Mouse (Mus musculus) intestine, postnatal 0 days (tissue): ENCODE measurements at regions not wholly inside any gene's neighbourhood (a gene's known extent, or its start where the extent isn't known, plus 50 kb on each side); places are given as distances from the start of the nearest gene placed in this dataset.

Source experiments
- ATAC-seq: fragments of 200-750 bp; cut with Nextera tagmentation; 2 replicates; pipeline ENCODE4 v1.8.0; 2017; ENCODE audit warnings: mild to moderate bottlenecking, moderate TSS enrichment, moderate library complexity
- H3K27ac ChIP-seq: fragments of 300-500 bp; sonication (generic); 2 replicates; pipeline ENCODE4 v1.5.1; 2014; ENCODE audit warnings: mild to moderate bottlenecking, low read depth, low read length, moderate library complexity
- H3K27me3 ChIP-seq: fragments of 300-500 bp; sonication (generic); replicated peaks from 2 replicates; pipeline ENCODE4 v1.6.1; 2014; ENCODE audit warnings: low read length, mixed read lengths; ENCODE audit not compliant: control insufficient read depth, insufficient read depth
- H3K36me3 ChIP-seq: fragments of 300-500 bp; sonication (generic); 2 replicates; pipeline ENCODE4 v1.6.1; 2014; ENCODE audit warnings: mild to moderate bottlenecking, moderate library complexity; ENCODE audit not compliant: control insufficient read depth, insufficient read depth
- H3K4me1 ChIP-seq: fragments of 300-500 bp; sonication (generic); replicated peaks from 2 replicates; pipeline ENCODE4 v1.6.1; 2014; ENCODE audit warnings: antibody characterized with exemption, low read length, mixed read lengths; ENCODE audit not compliant: control insufficient read depth, insufficient read depth
- H3K4me2 ChIP-seq: fragments of 300-500 bp; sonication (generic); replicated peaks from 2 replicates; pipeline ENCODE4 v1.6.1; 2014; ENCODE audit warnings: low read depth, mild to moderate bottlenecking, moderate library complexity
- H3K4me3 ChIP-seq: fragments of 300-500 bp; sonication (generic); 2 replicates; pipeline ENCODE4 v1.5.1; 2014; ENCODE audit warnings: low read depth, low read length
- H3K9ac ChIP-seq: fragments of 300-500 bp; sonication (generic); 2 replicates; pipeline ENCODE4 v1.6.1; 2014; ENCODE audit warnings: mild to moderate bottlenecking, low read depth, low read length
- H3K9me3 ChIP-seq: fragments of 300-500 bp; sonication (generic); 2 replicates; pipeline ENCODE4 v1.6.1; 2016; ENCODE audit warnings: mixed run types; ENCODE audit not compliant: control insufficient read depth
- CTCF ChIP-seq: sonication (generic); IDR thresholded peaks from 2 replicates; pipeline ENCODE4 v1.5.1; 2016; ENCODE audit warnings: low read depth, mild to moderate bottlenecking, control low read depth, antibody characterized with exemption, moderate library complexity
- WGBS: fragments of 180-500 bp; shearing (Covaris S2); extraction: QIAGEN DNeasy Blood & Tissue Kit; methylation state at CpG from one replicate; pipeline ENCODE4 v1.1.7; 2014; 5-methylcytosine and 5-hydroxymethylcytosine counted together

DNA sequence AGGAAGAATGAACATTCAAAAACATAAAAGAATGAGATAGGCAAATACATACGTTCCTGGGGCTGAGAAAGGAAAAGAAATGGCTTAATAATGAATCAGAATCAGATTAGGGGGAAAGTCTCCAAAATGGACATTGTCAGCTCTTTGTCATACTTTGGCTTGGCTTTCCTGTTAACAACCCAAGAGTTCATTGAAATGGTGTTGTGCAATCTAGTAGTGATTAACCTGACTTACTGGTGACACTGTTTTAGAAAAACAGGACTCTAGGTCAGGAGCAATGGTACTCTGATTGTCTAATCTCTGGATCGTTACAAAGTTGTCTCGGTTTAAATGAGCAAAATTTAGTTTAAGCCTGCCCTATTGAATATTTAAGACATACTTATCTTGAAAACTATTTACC lies 119.5 kb upstream of the Dph6 start:
- no peak overlapping the region for H3K9ac ChIP-seq
- TF ChIP-seq CTCF = no peak
- no peak overlapping the region for H3K4me3 ChIP-seq
- 82% methylated on average over 3 of the region's 3 CpGs for WGBS
- no peaks in the 10 kb centered on the region for H3K9me3 ChIP-seq
- no peak overlapping the region for H3K4me2 ChIP-seq
- ATAC-seq = no peak
- H3K4me1 ChIP-seq = no peaks in the 10 kb centered on the region
- H3K27ac ChIP-seq = no peak overlapping the region
- H3K36me3 ChIP-seq = no peaks in the 10 kb centered on the region
- no peaks in the 10 kb centered on the region for H3K27me3 ChIP-seq

DNA sequence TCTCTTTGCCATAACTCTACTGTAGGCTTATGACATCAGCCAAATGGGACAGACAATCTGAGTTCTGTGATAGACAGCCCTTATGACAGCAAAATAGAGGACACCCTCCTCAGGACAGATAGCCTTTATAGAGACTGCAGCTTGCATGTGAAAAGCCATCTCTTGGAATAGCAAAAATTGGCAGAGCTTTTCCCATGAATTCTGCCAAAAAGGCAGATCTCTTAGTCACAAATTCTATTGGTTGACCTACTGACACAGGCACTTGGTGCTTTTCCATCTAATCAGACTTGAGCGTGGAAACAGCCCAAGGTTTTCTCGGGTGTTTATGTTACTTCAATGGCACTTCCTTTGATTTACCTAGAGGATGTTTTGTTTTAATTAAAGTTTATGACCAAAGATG lies 120.8 kb upstream of the Dph6 start:
- no peaks in the 10 kb centered on the region for H3K9me3 ChIP-seq
- H3K4me1 ChIP-seq = no peaks in the 10 kb centered on the region
- WGBS = 37% methylated on average over 2 of the region's 2 CpGs
- H3K36me3 ChIP-seq = no peaks in the 10 kb centered on the region
- H3K4me2 ChIP-seq = no peak overlapping the region
- ATAC-seq = no peak
- no peak overlapping the region for H3K9ac ChIP-seq
- H3K4me3 ChIP-seq = no peak overlapping the region
- TF ChIP-seq CTCF = no peak
- no peak overlapping the region for H3K27ac ChIP-seq
- H3K27me3 ChIP-seq = no peaks in the 10 kb centered on the region

DNA sequence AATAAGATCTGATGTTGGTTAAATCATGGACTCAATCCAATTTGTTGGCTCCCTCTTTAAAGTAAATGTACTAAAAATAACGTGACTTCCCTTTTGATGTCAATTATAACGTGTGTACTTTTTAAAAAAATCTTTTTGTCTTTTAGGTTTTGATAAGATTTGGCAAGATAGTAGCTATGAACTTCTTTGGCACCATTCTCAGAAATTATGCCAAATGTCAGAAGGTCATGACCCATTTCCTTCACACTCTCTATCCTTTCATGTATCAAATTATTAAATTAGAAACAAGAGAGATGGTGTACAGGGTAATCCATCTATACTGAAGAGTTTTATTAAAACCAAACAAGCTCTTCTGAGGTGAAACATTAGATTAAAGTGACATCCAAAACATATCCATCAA lies 121.4 kb upstream of the Dph6 start:
- H3K27ac ChIP-seq = no peak overlapping the region
- WGBS = 81% methylated on average over 2 of the region's 2 CpGs
- H3K4me2 ChIP-seq = no peak overlapping the region
- H3K9ac ChIP-seq = no peak overlapping the region
- no peak overlapping the region for H3K4me3 ChIP-seq
- H3K9me3 ChIP-seq = no peaks in the 10 kb centered on the region
- TF ChIP-seq CTCF = no peak
- no peaks in the 10 kb centered on the region for H3K4me1 ChIP-seq
- no peaks in the 10 kb centered on the region for H3K27me3 ChIP-seq
- no peaks in the 10 kb centered on the region for H3K36me3 ChIP-seq
- no peak for ATAC-seq

DNA sequence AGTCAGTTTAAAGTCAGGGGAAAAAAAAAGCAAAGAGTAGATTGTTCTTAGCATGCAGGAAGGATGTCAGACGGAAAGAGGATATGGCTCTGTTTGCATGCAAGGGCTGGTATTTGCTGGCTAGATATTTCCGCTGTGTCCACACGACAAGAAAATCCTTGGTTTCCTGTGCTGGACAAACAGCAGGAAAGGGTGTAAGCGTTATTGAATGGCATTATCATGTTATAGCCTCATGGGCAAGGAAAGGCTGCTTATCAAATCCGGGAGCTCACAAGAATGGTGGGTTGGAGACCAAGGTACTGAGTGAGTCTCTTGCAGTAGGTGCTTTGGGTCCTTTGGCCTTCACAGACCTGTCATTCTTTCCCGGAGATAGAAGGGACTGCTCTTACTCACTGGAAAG lies 127.7 kb upstream of the Dph6 start:
- no peaks in the 10 kb centered on the region for H3K27me3 ChIP-seq
- 57% methylated on average over 6 of the region's 6 CpGs for WGBS
- H3K4me2 ChIP-seq = no peak overlapping the region
- no peaks in the 10 kb centered on the region for H3K9me3 ChIP-seq
- H3K27ac ChIP-seq = no peak overlapping the region
- no peaks in the 10 kb centered on the region for H3K4me1 ChIP-seq
- H3K36me3 ChIP-seq = no peaks in the 10 kb centered on the region
- no peak overlapping the region for H3K9ac ChIP-seq
- no peak overlapping the region for H3K4me3 ChIP-seq
- TF ChIP-seq CTCF = no peak
- ATAC-seq = no peak

DNA sequence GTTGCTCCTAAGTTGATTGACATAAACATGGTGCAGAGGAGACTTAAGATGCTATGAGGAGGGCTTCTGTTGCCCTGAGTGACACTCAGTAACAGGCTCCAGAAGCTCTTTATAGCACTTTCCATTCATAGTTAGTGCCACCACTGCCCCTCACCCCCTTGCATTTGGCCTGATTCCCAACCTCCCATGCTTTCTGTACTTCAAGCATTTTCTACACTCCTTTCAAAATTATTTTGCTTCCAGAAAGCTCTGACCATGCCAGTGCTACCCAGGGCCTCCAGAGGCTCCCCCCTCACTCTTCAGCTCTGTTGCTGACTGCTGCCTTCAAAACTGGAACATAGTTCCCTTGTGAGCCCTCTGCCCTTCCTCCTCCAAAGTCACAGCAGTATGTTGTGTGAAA lies 129.4 kb upstream of the Dph6 start:
- Histone ChIP-seq H3K9me3 (no peaks in the 10 kb centered on the region), H3K9ac (no peak overlapping the region), H3K27ac (no peak overlapping the region), H3K27me3 (no peaks in the 10 kb centered on the region), H3K4me2 (no peak overlapping the region), H3K36me3 (no peaks in the 10 kb centered on the region), H3K4me1 (no peaks in the 10 kb centered on the region), H3K4me3 (no peak overlapping the region)
- no peak for TF ChIP-seq CTCF
- ATAC-seq = no peak

DNA sequence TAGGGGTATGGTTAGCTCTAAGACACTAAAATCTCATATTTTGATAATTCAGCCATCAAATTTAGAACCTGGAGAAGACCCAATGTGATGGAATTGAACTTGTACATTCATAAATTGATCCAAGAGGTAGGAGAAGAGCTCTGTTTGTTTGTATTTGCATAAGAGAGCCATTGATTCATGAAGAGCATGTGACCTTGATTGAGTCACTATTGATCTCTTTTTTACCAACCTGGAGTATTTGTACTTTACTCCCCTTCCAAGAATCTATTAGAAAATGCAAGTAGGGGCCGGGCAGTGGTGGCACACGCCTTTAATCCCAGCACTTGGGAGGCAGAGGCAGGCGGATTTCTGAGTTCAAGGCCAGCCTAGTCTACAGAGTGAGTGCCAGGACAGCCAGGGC lies 133.5 kb upstream of the Dph6 start:
- Histone ChIP-seq H3K9ac (no peak overlapping the region), H3K4me1 (no peaks in the 10 kb centered on the region), H3K9me3 (no peaks in the 10 kb centered on the region), H3K4me3 (no peak overlapping the region), H3K27ac (no peak overlapping the region), H3K27me3 (no peaks in the 10 kb centered on the region), H3K4me2 (no peak overlapping the region), H3K36me3 (no peaks in the 10 kb centered on the region)
- 76% methylated on average over 3 of the region's 3 CpGs for WGBS
- no peak for TF ChIP-seq CTCF
- no peak for ATAC-seq

DNA sequence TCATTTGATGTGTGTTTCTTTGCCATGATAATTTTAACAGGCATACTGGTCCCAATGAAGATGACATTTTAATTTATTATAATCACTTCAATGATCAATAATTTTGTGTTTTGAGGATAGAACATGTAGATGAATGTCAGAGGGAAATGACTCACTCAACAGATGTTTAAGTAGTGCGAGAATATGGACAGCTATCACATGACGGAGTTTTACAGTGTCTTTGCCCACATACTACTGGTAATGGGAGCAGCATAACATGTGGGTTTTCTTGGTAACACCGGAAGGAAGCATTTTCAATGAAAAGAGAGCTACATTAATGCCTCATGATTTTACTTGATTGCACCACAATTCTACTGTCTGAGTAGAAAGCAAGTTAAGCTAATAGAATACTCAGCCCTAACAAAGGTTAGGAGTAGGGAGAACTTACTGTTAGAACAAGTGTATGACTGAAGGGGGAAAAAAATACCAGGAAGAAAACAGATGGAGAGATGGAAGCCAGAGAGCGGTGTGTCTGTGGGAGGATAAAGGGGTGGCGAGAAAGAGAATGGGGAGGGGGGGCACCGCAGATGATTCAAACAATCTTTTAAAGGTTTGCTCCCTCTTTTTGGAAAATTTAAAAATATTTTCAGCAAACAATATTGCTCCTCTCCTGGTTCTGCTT lies 142.0 kb upstream of the Dph6 start:
- H3K4me2 ChIP-seq = no peak overlapping the region
- no peak overlapping the region for H3K4me3 ChIP-seq
- H3K9me3 ChIP-seq = no peaks in the 10 kb centered on the region
- no peaks in the 10 kb centered on the region for H3K27me3 ChIP-seq
- H3K9ac ChIP-seq = no peak overlapping the region
- TF ChIP-seq CTCF = no peak
- ATAC-seq = no peak
- WGBS = 89% methylated on average over 6 of the region's 6 CpGs
- no peak overlapping the region for H3K27ac ChIP-seq
- H3K36me3 ChIP-seq = no peaks in the 10 kb centered on the region
- H3K4me1 ChIP-seq = no peaks in the 10 kb centered on the region
